In the genomic region with DNA sequence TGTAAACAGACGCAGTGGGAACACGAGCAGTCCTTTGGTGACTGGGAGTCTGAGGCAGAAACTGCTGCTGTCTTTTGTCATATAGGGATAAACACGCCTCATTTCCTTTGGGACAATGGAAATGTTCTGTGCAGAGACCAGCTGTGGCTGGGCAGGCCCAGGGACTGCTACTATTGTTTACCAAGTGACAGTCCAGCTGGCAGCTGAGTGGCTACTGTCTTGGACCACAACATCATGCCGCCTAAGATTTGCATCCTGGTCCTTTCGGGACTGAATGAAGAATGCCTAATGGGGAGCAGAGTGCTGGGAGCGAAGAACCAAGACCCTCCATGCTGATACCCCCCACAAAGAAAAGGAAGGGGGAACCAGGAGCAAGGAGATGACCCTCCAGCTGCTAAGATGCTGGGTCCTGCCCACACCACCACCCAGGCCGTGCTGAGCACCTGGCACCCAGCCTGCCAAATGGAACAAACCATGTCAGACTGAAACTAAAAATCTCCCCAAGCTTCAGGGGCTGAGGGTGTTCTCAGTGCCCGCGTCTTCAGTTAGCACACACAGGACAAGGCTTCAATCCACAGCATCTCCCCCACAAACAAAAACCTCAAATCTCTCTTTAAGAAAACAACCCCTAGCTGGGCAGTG, we compare ENCODE assay signal across 10 mouse cellular contexts. TPM values are rescaled to one million over a fixed set of nuclear protein-coding genes. Genes with fewer than 3 reads are reported as not detected.
DNase-seq lines count a peak whose midpoint lies in the region; ATAC-seq and TF ChIP-seq lines count a peak whose summit lies in the region.
"Had no signal": no experiment of that assay in that cellular context is flagged by ENCODE, and none has a peak within 500 bp of the region (broad histone marks: within the 10 kb centered on the region; RNA-seq: fewer than 3 reads in every experiment).

No protein-coding gene starts in this region.

- H3K4me2 ChIP-seq in intestine, embryonic 15.5 days (replicated peaks) = no peak overlapping the region
- H3K4me2 ChIP-seq in intestine, postnatal 0 days (replicated peaks; ENCODE audit: low read depth) = no peak overlapping the region
- H3K4me2 ChIP-seq in hindbrain, embryonic 11.5 days (replicated peaks; ENCODE audit: low read depth, low read length) = 0 out of 2 replicates have a peak overlapping the region, but pooled peaks have one; percentile 8
- peak overlapping the region; percentile 34 for H3K4me2 ChIP-seq in midbrain, embryonic 14.5 days (ENCODE audit: low read length)

- 55% methylated on average over 9 of the region's 9 CpGs for WGBS in intestine, embryonic 15.5 days
- 65% methylated on average over 9 of the region's 9 CpGs for WGBS in intestine, postnatal 0 days
- 41% methylated on average over 9 of the region's 9 CpGs for WGBS in hindbrain, embryonic 11.5 days
- 14% methylated on average over 9 of the region's 9 CpGs for WGBS in midbrain, embryonic 14.5 days

- H3K4me3 ChIP-seq in intestine, embryonic 15.5 days (replicated peaks) = no peak overlapping the region
- H3K4me3 ChIP-seq in intestine, postnatal 0 days (ENCODE audit: low read depth, low read length) = no peak overlapping the region
- H3K4me3 ChIP-seq in hindbrain, embryonic 11.5 days (ENCODE audit: low read depth, low read length) = no peak overlapping the region
- H3K4me3 ChIP-seq in midbrain, embryonic 14.5 days (replicated peaks; ENCODE audit: low read depth, low read length) = no peak overlapping the region

- peak; percentile 72 for DNase-seq in embryo, embryonic 10 days (ENCODE audit: low spot score)
- peak; percentile 69 for DNase-seq in hindbrain, embryonic 11.5 days (ENCODE audit: low spot score)
- peak; percentile 69 for DNase-seq in midbrain, embryonic 14.5 days
- DNase-seq in thymus, postnatal 4 days = no peak
- no peak for DNase-seq in ovary, postnatal 14 days (ENCODE audit: low spot score)
- DNase-seq: B cell, adult 2 months; gastrocnemius, postnatal 36 days had no signal

- no peak for ATAC-seq in intestine, embryonic 15.5 days
- ATAC-seq in intestine, postnatal 0 days = no peak
- ATAC-seq in hindbrain, embryonic 11.5 days (ENCODE audit: low FRiP score) = peak; percentile 86
- peak; percentile 65; the same call in 1 of the 2 replicates for ATAC-seq in midbrain, embryonic 14.5 days (ENCODE audit: low FRiP score, low TSS enrichment)
- no peak for ATAC-seq in monocyte, adult 5-6 weeks (replicated peaks; ENCODE audit: insufficient number of reproducible peaks, low FRiP score, low TSS enrichment, poor library complexity, severe bottlenecking)

- H3K36me3 ChIP-seq in intestine, embryonic 15.5 days = no peaks in the 10 kb centered on the region
- no peaks in the 10 kb centered on the region for H3K36me3 ChIP-seq in intestine, postnatal 0 days (ENCODE audit: control insufficient read depth, insufficient read depth)
- no peaks in the 10 kb centered on the region for H3K36me3 ChIP-seq in hindbrain, embryonic 11.5 days (ENCODE audit: control insufficient read depth, insufficient read depth, low read length)
- no peaks in the 10 kb centered on the region for H3K36me3 ChIP-seq in midbrain, embryonic 14.5 days (ENCODE audit: control insufficient read depth, insufficient read depth, low read length)

- H3K4me1 ChIP-seq in intestine, embryonic 15.5 days (replicated peaks) = peaks cover 15% of the 10 kb centered on the region
- no peaks in the 10 kb centered on the region for H3K4me1 ChIP-seq in intestine, postnatal 0 days (replicated peaks; ENCODE audit: control insufficient read depth, insufficient read depth, low read length)
- H3K4me1 ChIP-seq in hindbrain, embryonic 11.5 days (replicated peaks; ENCODE audit: control insufficient read depth, insufficient read depth, low read length) = peaks cover 14% of the 10 kb centered on the region
- H3K4me1 ChIP-seq in midbrain, embryonic 14.5 days (ENCODE audit: control insufficient read depth, insufficient read depth, low read length) = peaks cover 63% of the 10 kb centered on the region

- H3K9me3 ChIP-seq in intestine, embryonic 15.5 days = no peaks in the 10 kb centered on the region
- H3K9me3 ChIP-seq in intestine, postnatal 0 days (ENCODE audit: control insufficient read depth) = no peaks in the 10 kb centered on the region
- no peaks in the 10 kb centered on the region for H3K9me3 ChIP-seq in hindbrain, embryonic 11.5 days (ENCODE audit: control insufficient read depth, low read length)
- H3K9me3 ChIP-seq in midbrain, embryonic 14.5 days (ENCODE audit: control insufficient read depth, low read length) = no peaks in the 10 kb centered on the region

- 0 out of 2 replicates have a peak overlapping the region, but pooled peaks have one; percentile 10 for H3K27ac ChIP-seq in intestine, embryonic 15.5 days
- H3K27ac ChIP-seq in intestine, postnatal 0 days (ENCODE audit: low read depth, low read length) = no peak overlapping the region
- peak overlapping the region; percentile 81 for H3K27ac ChIP-seq in hindbrain, embryonic 11.5 days (ENCODE audit: low read depth, low read length)
- peak overlapping the region; percentile 71 for H3K27ac ChIP-seq in midbrain, embryonic 14.5 days (replicated peaks; ENCODE audit: low read depth, low read length)

- H3K27me3 ChIP-seq in intestine, embryonic 15.5 days (replicated peaks) = 0 out of 2 replicates have a peak, but pooled peaks cover 7% of the 10 kb centered on the region
- peaks cover 15% of the 10 kb centered on the region for H3K27me3 ChIP-seq in intestine, postnatal 0 days (replicated peaks; ENCODE audit: control insufficient read depth, insufficient read depth, low read length)
- H3K27me3 ChIP-seq in hindbrain, embryonic 11.5 days (ENCODE audit: control insufficient read depth, insufficient read depth, low read length) = no peaks in the 10 kb centered on the region
- no peaks in the 10 kb centered on the region for H3K27me3 ChIP-seq in midbrain, embryonic 14.5 days (ENCODE audit: control insufficient read depth, insufficient read depth, low read length)

- no peak for TF ChIP-seq CTCF in intestine, postnatal 0 days (IDR thresholded peaks at IDR 0.05; ENCODE audit: low read depth)

- no peak overlapping the region for H3K9ac ChIP-seq in intestine, embryonic 15.5 days
- no peak overlapping the region for H3K9ac ChIP-seq in intestine, postnatal 0 days (ENCODE audit: low read depth, low read length)
- no peak overlapping the region for H3K9ac ChIP-seq in hindbrain, embryonic 11.5 days (ENCODE audit: low read depth, low read length)
- H3K9ac ChIP-seq in midbrain, embryonic 14.5 days (replicated peaks; ENCODE audit: low read length) = peak overlapping the region; percentile 32

RNA-seq across cellular contexts. Expression of gene Mtcl1, which starts 5.4 kb away (rescaled TPM):
- 5.0 and 5.5 TPM in 2 replicates for polyA plus RNA-seq in intestine, embryonic 15.5 days (2015; fragmentation: Nextera tagmentation; extraction: Ambion mirVana)
- polyA plus RNA-seq in intestine, postnatal 0 days (2015; fragmentation: Nextera tagmentation; extraction: Ambion mirVana) = 1.5 and 1.9 TPM in 2 replicates
- 47.9 and 59.8 TPM in 2 replicates for polyA plus RNA-seq in hindbrain, embryonic 11.5 days (2014; fragmentation: Nextera tagmentation; extraction: Ambion mirVana)
- 26.7 and 36.0 TPM in 2 replicates for polyA plus RNA-seq in midbrain, embryonic 14.5 days (2014; fragmentation: Nextera tagmentation; extraction: Ambion mirVana)
- total RNA-seq in monocyte, adult 5-6 weeks (2017) = 1.1 TPM in 1 of 3 replicates, not detected in the others

Comparison
In these comparisons a context has a peak if more than half of its experiments do, and no peak if none do; other contexts are left out.
1. ATAC-seq: peak in hindbrain, embryonic 11.5 days (single experiment) and midbrain, embryonic 14.5 days (single experiment); none in intestine, embryonic 15.5 days (single experiment), intestine, postnatal 0 days (single experiment) and monocyte, adult 5-6 weeks (single experiment).
2. H3K4me2 ChIP-seq: peak in hindbrain, embryonic 11.5 days (single experiment) and midbrain, embryonic 14.5 days (single experiment); none in intestine, embryonic 15.5 days (single experiment) and intestine, postnatal 0 days (single experiment).
3. DNase-seq: peak in embryo, embryonic 10 days (single experiment), hindbrain, embryonic 11.5 days (single experiment) and midbrain, embryonic 14.5 days (single experiment); none in thymus, postnatal 4 days (single experiment) and ovary, postnatal 14 days (single experiment).